Mouse (Mus musculus): ENCODE results near the gene Morn4. TPM values are rescaled to one million over a fixed set of nuclear protein-coding genes. Genes with fewer than 3 reads are reported as not detected.

The Morn4 gene
- polyA plus RNA-seq, 1 experiment from 2014 or later, result 166 TPM

- no peak for ATAC-seq
- no peak overlapping the region for H3K27ac ChIP-seq (ENCODE audit: low read depth, low read length)
- WGBS, result 94% methylated on average over 8 of the region's 8 CpGs
- H3K9ac ChIP-seq (ENCODE audit: low read length), result no peak overlapping the region
- no peaks in the 10 kb centered on the region for H3K4me1 ChIP-seq (ENCODE audit: control insufficient read depth, insufficient read depth, low read length)
- no peak overlapping the region for H3K4me2 ChIP-seq (ENCODE audit: low read length)
- no peaks in the 10 kb centered on the region for H3K9me3 ChIP-seq (replicated peaks; ENCODE audit: control insufficient read depth, low read length)
- H3K4me3 ChIP-seq (ENCODE audit: low read depth, low read length), result no peak overlapping the region
- no peak for DNase-seq (ENCODE audit: low spot score)
- H3K36me3 ChIP-seq (ENCODE audit: control insufficient read depth, insufficient read depth, low read length), result peaks cover 34% of the 10 kb centered on the region
- no peaks in the 10 kb centered on the region for H3K27me3 ChIP-seq (replicated peaks; ENCODE audit: control insufficient read depth, insufficient read depth, low read length)
Observed at GRCm38 (mm10) chr19:42078566-42078965, 7.6 kb downstream of the Morn4 start.

DNA sequence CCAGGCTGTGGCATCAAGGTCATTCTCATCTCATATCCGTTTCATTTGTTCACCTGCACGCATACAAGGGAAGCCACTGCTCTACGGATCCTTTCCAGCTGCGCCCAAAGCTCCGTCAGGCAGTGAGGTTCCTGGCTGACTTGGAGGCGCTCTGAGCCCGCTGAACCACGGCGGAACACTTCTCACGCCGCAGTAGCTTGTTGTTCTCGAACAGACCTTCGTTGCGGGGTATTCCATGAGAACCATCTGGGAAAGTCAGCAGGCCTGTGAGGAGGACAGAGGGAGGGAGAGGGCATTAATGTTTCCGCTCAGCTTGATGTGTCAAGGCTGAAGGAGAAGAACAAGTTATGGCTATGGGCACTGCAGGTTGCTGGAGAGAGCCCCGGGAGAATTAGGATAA, 10.2 kb downstream of the Morn4 start:
- Histone ChIP-seq H3K4me1 (ENCODE audit: control insufficient read depth, insufficient read depth, low read length) (no peaks in the 10 kb centered on the region), H3K36me3 (ENCODE audit: control insufficient read depth, insufficient read depth, low read length) (peaks cover 34% of the 10 kb centered on the region), H3K27ac (ENCODE audit: low read depth, low read length) (no peak overlapping the region), H3K9ac (ENCODE audit: low read length) (no peak overlapping the region), H3K27me3 (replicated peaks; ENCODE audit: control insufficient read depth, insufficient read depth, low read length) (no peaks in the 10 kb centered on the region), H3K4me3 (ENCODE audit: low read depth, low read length) (no peak overlapping the region), H3K9me3 (replicated peaks; ENCODE audit: control insufficient read depth, low read length) (no peaks in the 10 kb centered on the region), H3K4me2 (ENCODE audit: low read length) (no peak overlapping the region)
- 91% methylated on average over 16 of the region's 16 CpGs for WGBS
- ATAC-seq, result no peak
- DNase-seq (ENCODE audit: low spot score), result no peak

- DNase-seq (ENCODE audit: low spot score) (no peak), ATAC-seq (no peak)
- 84% methylated on average over 2 of the region's 2 CpGs for WGBS
- Histone ChIP-seq H3K27me3 (replicated peaks; ENCODE audit: control insufficient read depth, insufficient read depth, low read length) (no peaks in the 10 kb centered on the region), H3K4me3 (ENCODE audit: low read depth, low read length) (no peak overlapping the region), H3K9ac (ENCODE audit: low read length) (no peak overlapping the region), H3K36me3 (ENCODE audit: control insufficient read depth, insufficient read depth, low read length) (peaks cover 34% of the 10 kb centered on the region), H3K9me3 (replicated peaks; ENCODE audit: control insufficient read depth, low read length) (no peaks in the 10 kb centered on the region), H3K4me1 (ENCODE audit: control insufficient read depth, insufficient read depth, low read length) (no peaks in the 10 kb centered on the region), H3K4me2 (ENCODE audit: low read length) (no peak overlapping the region), H3K27ac (ENCODE audit: low read depth, low read length) (no peak overlapping the region)
Observed at GRCm38 (mm10) chr19:42075051-42075450, 11.1 kb downstream of the Morn4 start.

GRCm38 (mm10) chr19:42072802-42073201, 13.4 kb downstream of the Morn4 start:
- Histone ChIP-seq H3K9me3 (replicated peaks; ENCODE audit: control insufficient read depth, low read length) (no peaks in the 10 kb centered on the region), H3K4me3 (ENCODE audit: low read depth, low read length) (no peak overlapping the region), H3K4me1 (ENCODE audit: control insufficient read depth, insufficient read depth, low read length) (no peaks in the 10 kb centered on the region), H3K36me3 (ENCODE audit: control insufficient read depth, insufficient read depth, low read length) (peaks cover 30% of the 10 kb centered on the region), H3K9ac (ENCODE audit: low read length) (no peak overlapping the region), H3K27me3 (replicated peaks; ENCODE audit: control insufficient read depth, insufficient read depth, low read length) (no peaks in the 10 kb centered on the region), H3K27ac (ENCODE audit: low read depth, low read length) (no peak overlapping the region), H3K4me2 (ENCODE audit: low read length) (no peak overlapping the region)
- DNase-seq (ENCODE audit: low spot score) (no peak), ATAC-seq (no peak)
- WGBS, result 88% methylated on average over 7 of the region's 7 CpGs

DNA sequence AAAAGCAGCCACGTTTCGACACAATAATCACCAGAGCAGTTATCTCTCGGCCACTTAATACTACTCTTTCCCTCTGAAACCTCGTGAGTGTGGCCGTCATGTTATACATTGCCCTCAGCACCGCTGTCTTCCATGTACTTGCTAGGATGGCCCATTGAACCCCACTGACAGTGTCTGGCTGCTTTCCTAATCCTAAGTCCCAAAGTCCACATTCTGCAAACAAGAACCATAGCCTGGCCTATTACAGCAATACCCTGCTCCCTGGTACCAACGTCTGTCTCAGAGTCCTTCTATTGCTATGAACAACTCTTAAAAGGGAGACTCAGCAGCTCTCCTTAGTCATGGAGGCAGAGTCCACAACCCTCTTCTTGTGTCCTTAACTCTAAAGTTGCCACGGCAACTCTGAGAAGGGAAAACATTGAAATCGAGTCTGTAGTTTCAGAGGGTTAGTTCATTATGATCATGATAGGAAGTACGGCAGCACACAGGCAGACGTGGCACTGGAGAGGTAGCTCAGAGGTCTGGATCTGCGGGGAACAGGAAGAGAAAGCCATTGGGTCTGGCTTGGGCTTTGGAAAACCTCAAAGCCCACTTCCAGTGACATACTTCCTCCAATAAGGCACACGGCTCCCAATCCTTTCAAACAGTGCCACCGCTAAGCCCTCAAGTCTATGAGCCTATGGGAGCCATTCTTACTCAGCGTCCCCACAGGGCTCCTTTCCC, 14.1 kb downstream of the Morn4 start:
- H3K4me3 ChIP-seq (ENCODE audit: low read depth, low read length), result no peak overlapping the region
- no peak for DNase-seq (ENCODE audit: low spot score)
- no peak overlapping the region for H3K4me2 ChIP-seq (ENCODE audit: low read length)
- no peaks in the 10 kb centered on the region for H3K27me3 ChIP-seq (replicated peaks; ENCODE audit: control insufficient read depth, insufficient read depth, low read length)
- no peaks in the 10 kb centered on the region for H3K4me1 ChIP-seq (ENCODE audit: control insufficient read depth, insufficient read depth, low read length)
- no peak overlapping the region for H3K27ac ChIP-seq (ENCODE audit: low read depth, low read length)
- ATAC-seq, result no peak
- H3K36me3 ChIP-seq (ENCODE audit: control insufficient read depth, insufficient read depth, low read length), result peaks cover 30% of the 10 kb centered on the region
- no peaks in the 10 kb centered on the region for H3K9me3 ChIP-seq (replicated peaks; ENCODE audit: control insufficient read depth, low read length)
- no peak overlapping the region for H3K9ac ChIP-seq (ENCODE audit: low read length)
- WGBS, result 83% methylated on average over 15 of the region's 15 CpGs

DNA sequence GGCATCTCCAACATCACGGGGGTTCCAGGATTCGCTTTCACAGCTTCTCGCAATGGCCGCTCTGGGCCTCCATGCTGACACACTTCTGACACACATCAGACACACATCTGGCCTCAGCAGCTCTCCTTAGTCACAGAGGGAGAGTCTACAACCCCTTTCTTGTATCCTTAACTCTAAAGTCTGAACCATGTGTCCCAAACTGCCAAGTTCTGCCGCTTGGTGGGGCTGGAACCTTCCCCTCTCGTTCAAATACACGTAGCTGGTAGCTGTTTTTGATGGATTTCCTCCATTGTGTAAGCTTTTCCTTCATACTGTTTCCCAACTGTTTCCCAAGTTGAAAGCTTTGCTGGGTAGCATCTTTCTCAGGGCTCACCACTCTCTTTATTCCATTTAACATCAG, 14.9 kb downstream of the Morn4 start:
- WGBS, result 77% methylated on average over 7 of the region's 7 CpGs
- Histone ChIP-seq H3K9ac (ENCODE audit: low read length) (no peak overlapping the region), H3K4me2 (ENCODE audit: low read length) (no peak overlapping the region), H3K9me3 (replicated peaks; ENCODE audit: control insufficient read depth, low read length) (no peaks in the 10 kb centered on the region), H3K4me1 (ENCODE audit: control insufficient read depth, insufficient read depth, low read length) (no peaks in the 10 kb centered on the region), H3K27ac (ENCODE audit: low read depth, low read length) (no peak overlapping the region), H3K4me3 (ENCODE audit: low read depth, low read length) (no peak overlapping the region), H3K27me3 (replicated peaks; ENCODE audit: control insufficient read depth, insufficient read depth, low read length) (no peaks in the 10 kb centered on the region), H3K36me3 (ENCODE audit: control insufficient read depth, insufficient read depth, low read length) (peaks cover 25% of the 10 kb centered on the region)
- ATAC-seq (no peak), DNase-seq (ENCODE audit: low spot score) (no peak)

- H3K4me2 ChIP-seq (ENCODE audit: low read length), result no peak overlapping the region
- no peak overlapping the region for H3K4me3 ChIP-seq (ENCODE audit: low read depth, low read length)
- DNase-seq (ENCODE audit: low spot score) (no peak), ATAC-seq (no peak)
- H3K9ac ChIP-seq (ENCODE audit: low read length), result no peak overlapping the region
- no peaks in the 10 kb centered on the region for H3K27me3 ChIP-seq (replicated peaks; ENCODE audit: control insufficient read depth, insufficient read depth, low read length)
- WGBS, result 76% methylated on average over 6 of the region's 6 CpGs
- peaks cover 5% of the 10 kb centered on the region; the same call in 1 of the 2 replicates for H3K36me3 ChIP-seq (ENCODE audit: control insufficient read depth, insufficient read depth, low read length)
- H3K4me1 ChIP-seq (ENCODE audit: control insufficient read depth, insufficient read depth, low read length), result no peaks in the 10 kb centered on the region
- no peaks in the 10 kb centered on the region for H3K9me3 ChIP-seq (replicated peaks; ENCODE audit: control insufficient read depth, low read length)
- no peak overlapping the region for H3K27ac ChIP-seq (ENCODE audit: low read depth, low read length)
Observed at GRCm38 (mm10) chr19:42069241-42069525, 17.0 kb downstream of the Morn4 start.

DNA sequence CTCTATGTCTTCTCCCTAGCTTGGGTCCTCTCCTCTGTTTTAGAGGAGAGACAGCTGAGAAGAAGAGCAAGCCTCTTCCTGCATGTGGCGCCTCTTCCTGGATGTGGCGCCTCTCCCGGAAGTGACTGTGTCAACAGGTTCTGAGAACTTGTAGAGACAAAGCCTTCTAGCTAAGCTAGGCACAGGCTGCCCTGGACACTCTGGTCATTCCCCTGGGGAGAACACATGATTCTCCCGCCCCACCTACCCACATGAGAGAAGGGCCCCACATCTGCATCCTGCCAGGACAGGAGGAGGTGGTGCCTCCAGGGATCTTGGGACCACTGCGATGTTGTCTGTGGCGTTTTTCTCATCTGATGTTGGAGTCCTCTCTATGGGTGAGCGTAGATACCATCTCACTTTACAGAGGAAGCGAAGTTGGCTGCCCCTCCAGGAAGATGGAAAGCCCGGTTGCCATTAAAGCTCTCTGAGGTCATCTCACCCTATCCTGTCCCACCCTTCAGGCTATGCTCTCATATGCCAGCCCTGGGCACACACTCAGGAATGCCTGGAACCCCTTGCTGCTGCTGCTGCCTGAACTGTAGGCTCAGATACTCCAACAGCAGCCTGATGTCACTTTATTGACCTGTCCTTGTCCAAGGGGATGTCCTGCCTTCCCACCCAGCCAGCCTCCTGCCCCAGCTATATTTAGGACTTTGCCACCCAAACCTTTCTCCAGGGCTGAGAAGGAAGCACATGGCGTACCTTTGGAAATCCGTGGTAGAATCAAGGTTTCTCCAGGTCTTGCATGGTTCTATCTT, 17.5 kb downstream of the Morn4 start:
- DNase-seq (ENCODE audit: low spot score), result no peak
- Histone ChIP-seq H3K36me3 (ENCODE audit: control insufficient read depth, insufficient read depth, low read length) (no peaks in the 10 kb centered on the region), H3K9me3 (replicated peaks; ENCODE audit: control insufficient read depth, low read length) (no peaks in the 10 kb centered on the region), H3K4me3 (ENCODE audit: low read depth, low read length) (no peak overlapping the region), H3K4me1 (ENCODE audit: control insufficient read depth, insufficient read depth, low read length) (no peaks in the 10 kb centered on the region), H3K9ac (ENCODE audit: low read length) (no peak overlapping the region), H3K27ac (ENCODE audit: low read depth, low read length) (no peak overlapping the region), H3K27me3 (replicated peaks; ENCODE audit: control insufficient read depth, insufficient read depth, low read length) (no peaks in the 10 kb centered on the region), H3K4me2 (ENCODE audit: low read length) (no peak overlapping the region)
- 87% methylated on average over 11 of the region's 11 CpGs for WGBS
- no peak for ATAC-seq

GRCm38 (mm10) chr19:42061443-42061842, 24.7 kb downstream of the Morn4 start:
- Histone ChIP-seq H3K9me3 (replicated peaks; ENCODE audit: control insufficient read depth, low read length) (no peaks in the 10 kb centered on the region), H3K9ac (ENCODE audit: low read length) (no peak overlapping the region), H3K4me1 (ENCODE audit: control insufficient read depth, insufficient read depth, low read length) (no peaks in the 10 kb centered on the region), H3K27ac (ENCODE audit: low read depth, low read length) (no peak overlapping the region), H3K4me3 (ENCODE audit: low read depth, low read length) (no peak overlapping the region), H3K4me2 (ENCODE audit: low read length) (no peak overlapping the region), H3K27me3 (replicated peaks; ENCODE audit: control insufficient read depth, insufficient read depth, low read length) (no peaks in the 10 kb centered on the region), H3K36me3 (ENCODE audit: control insufficient read depth, insufficient read depth, low read length) (no peaks in the 10 kb centered on the region)
- ATAC-seq, result no peak
- WGBS, result 95% methylated on average over 7 of the region's 7 CpGs
- no peak for DNase-seq (ENCODE audit: low spot score)

All from forebrain, embryonic 14.5 days (tissue).